Mouse (Mus musculus): ENCODE results near the gene Fmo5. TPM values are rescaled to one million over a fixed set of nuclear protein-coding genes. Genes with fewer than 3 reads are reported as not detected.

Fmo5 gene
- polyA plus RNA-seq, 1 experiment from 2014 or later, result 67.6 TPM

GRCm38 (mm10) chr3:97627893-97628292 lies 711 bp upstream of the Fmo5 start:
- Histone ChIP-seq H3K27ac (ENCODE audit: low read depth) (peak overlapping the region; percentile 91), H3K9ac (replicated peaks) (peak overlapping the region; percentile 57; the same call in 1 of the 2 replicates), H3K4me1 (ENCODE audit: insufficient read depth) (peaks cover 21% of the 10 kb centered on the region), H3K9me3 (ENCODE audit: low read length) (no peaks in the 10 kb centered on the region), H3K4me3 (ENCODE audit: low read depth, low read length) (peak overlapping the region; percentile 53), H3K4me2 (ENCODE audit: low read depth, low read length) (peak overlapping the region; percentile 76), H3K36me3 (replicated peaks; ENCODE audit: insufficient read depth, low read length) (no peaks in the 10 kb centered on the region), H3K27me3 (ENCODE audit: insufficient read depth, low read length) (no peaks in the 10 kb centered on the region)
- WGBS (ENCODE audit: insufficient replicate concordance), result 47% methylated on average over 7 of the region's 7 CpGs
- peak; percentile 26 for DNase-seq
- no peak for TF ChIP-seq CTCF (IDR thresholded peaks at IDR 0.05; ENCODE audit: low read depth)
- TF ChIP-seq EP300 (IDR thresholded peaks at IDR 0.05; ENCODE audit: low read depth), result no peak
- ATAC-seq, result peak; percentile 49

GRCm38 (mm10) chr3:97629941-97630340 lies 1.3 kb downstream of the Fmo5 start:
- Histone ChIP-seq H3K4me1 (ENCODE audit: insufficient read depth) (peaks cover 25% of the 10 kb centered on the region), H3K36me3 (replicated peaks; ENCODE audit: insufficient read depth, low read length) (0 out of 2 replicates have a peak, but pooled peaks cover 2% of the 10 kb centered on the region), H3K4me2 (ENCODE audit: low read depth, low read length) (peak overlapping the region; percentile 76), H3K27me3 (ENCODE audit: insufficient read depth, low read length) (no peaks in the 10 kb centered on the region), H3K9ac (replicated peaks) (peak overlapping the region; percentile 27; the same call in 1 of the 2 replicates), H3K9me3 (ENCODE audit: low read length) (no peaks in the 10 kb centered on the region), H3K4me3 (ENCODE audit: low read depth, low read length) (peak overlapping the region; percentile 53), H3K27ac (ENCODE audit: low read depth) (peak overlapping the region; percentile 91)
- no peak for TF ChIP-seq CTCF (IDR thresholded peaks at IDR 0.05; ENCODE audit: low read depth)
- TF ChIP-seq EP300 (IDR thresholded peaks at IDR 0.05; ENCODE audit: low read depth), result no peak
- DNase-seq (no peak), ATAC-seq (no peak)
- WGBS (ENCODE audit: insufficient replicate concordance), result 52% methylated on average over 4 of the region's 4 CpGs

- no peak for TF ChIP-seq EP300 (IDR thresholded peaks at IDR 0.05; ENCODE audit: low read depth)
- no peak for TF ChIP-seq CTCF (IDR thresholded peaks at IDR 0.05; ENCODE audit: low read depth)
- no peak overlapping the region for H3K4me3 ChIP-seq (ENCODE audit: low read depth, low read length)
Measured at GRCm38 (mm10) chr3:97630746-97631145, 2.1 kb downstream of the Fmo5 start.

GRCm38 (mm10) chr3:97631258-97631860 lies 2.8 kb downstream of the Fmo5 start:
- H3K4me1 ChIP-seq (ENCODE audit: insufficient read depth), result peaks cover 25% of the 10 kb centered on the region
- no peak overlapping the region for H3K4me3 ChIP-seq (ENCODE audit: low read depth, low read length)
- peak overlapping the region; percentile 76; the same call in 1 of the 2 replicates for H3K4me2 ChIP-seq (ENCODE audit: low read depth, low read length)
- H3K9me3 ChIP-seq (ENCODE audit: low read length), result no peaks in the 10 kb centered on the region
- TF ChIP-seq EP300 (IDR thresholded peaks at IDR 0.05; ENCODE audit: low read depth), result peak; percentile 37; the same call in 1 of the 2 replicates
- TF ChIP-seq CTCF (IDR thresholded peaks at IDR 0.05; ENCODE audit: low read depth), result no peak
- 0 out of 2 replicates have a peak, but pooled peaks cover 9% of the 10 kb centered on the region for H3K36me3 ChIP-seq (replicated peaks; ENCODE audit: insufficient read depth, low read length)
- H3K27ac ChIP-seq (ENCODE audit: low read depth), result peak overlapping the region; percentile 91
- H3K9ac ChIP-seq (replicated peaks), result no peak overlapping the region
- ATAC-seq (peak; percentile 54), DNase-seq (peak; percentile 53)
- H3K27me3 ChIP-seq (ENCODE audit: insufficient read depth, low read length), result no peaks in the 10 kb centered on the region
- 54% methylated on average over 8 of the region's 8 CpGs for WGBS (ENCODE audit: insufficient replicate concordance)

More at GRCm38 (mm10) chr3:97630746-97631145, 2.1 kb downstream of the Fmo5 start:
- Histone ChIP-seq H3K4me1 (ENCODE audit: insufficient read depth) (peaks cover 25% of the 10 kb centered on the region), H3K9me3 (ENCODE audit: low read length) (no peaks in the 10 kb centered on the region), H3K27me3 (ENCODE audit: insufficient read depth, low read length) (no peaks in the 10 kb centered on the region), H3K4me2 (ENCODE audit: low read depth, low read length) (peak overlapping the region; percentile 76), H3K9ac (replicated peaks) (no peak overlapping the region), H3K27ac (ENCODE audit: low read depth) (peak overlapping the region; percentile 91), H3K36me3 (replicated peaks; ENCODE audit: insufficient read depth, low read length) (0 out of 2 replicates have a peak, but pooled peaks cover 7% of the 10 kb centered on the region)
- DNase-seq (no peak), ATAC-seq (no peak)
- WGBS (ENCODE audit: insufficient replicate concordance), result 84% methylated on average over 4 of the region's 4 CpGs

- Histone ChIP-seq H3K27me3 (ENCODE audit: insufficient read depth, low read length) (no peaks in the 10 kb centered on the region), H3K27ac (ENCODE audit: low read depth) (peak overlapping the region; percentile 60), H3K4me3 (ENCODE audit: low read depth, low read length) (no peak overlapping the region), H3K9me3 (ENCODE audit: low read length) (no peaks in the 10 kb centered on the region), H3K4me1 (ENCODE audit: insufficient read depth) (peaks cover 18% of the 10 kb centered on the region), H3K9ac (replicated peaks) (no peak overlapping the region), H3K4me2 (ENCODE audit: low read depth, low read length) (no peak overlapping the region), H3K36me3 (replicated peaks; ENCODE audit: insufficient read depth, low read length) (peaks cover 22% of the 10 kb centered on the region)
- ATAC-seq (no peak), DNase-seq (no peak)
- 65% methylated on average over 4 of the region's 4 CpGs for WGBS (ENCODE audit: insufficient replicate concordance)
- TF ChIP-seq CTCF (IDR thresholded peaks at IDR 0.05; ENCODE audit: low read depth) (no peak), EP300 (IDR thresholded peaks at IDR 0.05; ENCODE audit: low read depth) (no peak)
Measured at GRCm38 (mm10) chr3:97633456-97633855, 4.9 kb downstream of the Fmo5 start.

GRCm38 (mm10) chr3:97634288-97634761 lies 5.7 kb downstream of the Fmo5 start:
- DNase-seq, result peak; percentile 39

More at GRCm38 (mm10) chr3:97634288-97634761, 5.7 kb downstream of the Fmo5 start:
- no peaks in the 10 kb centered on the region for H3K9me3 ChIP-seq (ENCODE audit: low read length)
- WGBS (ENCODE audit: insufficient replicate concordance), result 38% methylated on average over 3 of the region's 3 CpGs
- TF ChIP-seq CTCF (IDR thresholded peaks at IDR 0.05; ENCODE audit: low read depth), result no peak
- no peak for TF ChIP-seq EP300 (IDR thresholded peaks at IDR 0.05; ENCODE audit: low read depth)
- peaks cover 13% of the 10 kb centered on the region for H3K4me1 ChIP-seq (ENCODE audit: insufficient read depth)
- no peaks in the 10 kb centered on the region for H3K27me3 ChIP-seq (ENCODE audit: insufficient read depth, low read length)
- no peak overlapping the region for H3K4me3 ChIP-seq (ENCODE audit: low read depth, low read length)
- H3K36me3 ChIP-seq (replicated peaks; ENCODE audit: insufficient read depth, low read length), result peaks cover 28% of the 10 kb centered on the region
- H3K9ac ChIP-seq (replicated peaks), result no peak overlapping the region
- no peak overlapping the region for H3K4me2 ChIP-seq (ENCODE audit: low read depth, low read length)
- peak overlapping the region; percentile 60 for H3K27ac ChIP-seq (ENCODE audit: low read depth)
- no peak; the same call in 1 of the 2 replicates for ATAC-seq

Measured in liver, postnatal 0 days (tissue).